Mouse (Mus musculus) lung, embryonic 14.5 days (tissue): ENCODE data around the gene Dnajc2. TPM values are rescaled to one million over a fixed set of nuclear protein-coding genes. Genes with fewer than 3 reads are reported as not detected.

Experiments used
- ATAC-seq: fragments of 200-750 bp; cut with Nextera tagmentation; 2 replicates; pipeline ENCODE4 v1.8.0; 2017; ENCODE audit warnings: mild to moderate bottlenecking, moderate TSS enrichment, moderate library complexity; ENCODE audit not compliant: insufficient read depth
- DNase-seq: peaks from one replicate; pipeline ENCODE4 v3.0.0-alpha.2; 2015
- H3K27ac ChIP-seq: fragments of 300-500 bp; sonication (generic); 2 replicates; pipeline ENCODE4 v1.5.1; 2014; ENCODE audit warnings: low read depth, mild to moderate bottlenecking, moderate library complexity
- H3K27me3 ChIP-seq: fragments of 300-500 bp; sonication (generic); 2 replicates; pipeline ENCODE4 v1.6.1; 2014; ENCODE audit warnings: low read length, control low read depth; ENCODE audit not compliant: insufficient read depth
- H3K36me3 ChIP-seq: fragments of 300-500 bp; sonication (generic); 2 replicates; pipeline ENCODE4 v1.6.1; 2014; ENCODE audit warnings: control low read depth; ENCODE audit not compliant: insufficient read depth
- H3K4me1 ChIP-seq: fragments of 300-500 bp; sonication (generic); 2 replicates; pipeline ENCODE4 v1.6.1; 2014; ENCODE audit warnings: antibody characterized with exemption, control low read depth; ENCODE audit not compliant: insufficient read depth
- H3K4me2 ChIP-seq: fragments of 300-500 bp; sonication (generic); 2 replicates; pipeline ENCODE4 v1.6.1; 2014; ENCODE audit warnings: mild to moderate bottlenecking
- H3K4me3 ChIP-seq: fragments of 300-500 bp; sonication (generic); 2 replicates; pipeline ENCODE4 v1.5.1; 2014; ENCODE audit warnings: low read depth, low read length
- H3K9ac ChIP-seq: fragments of 300-500 bp; sonication (generic); 2 replicates; pipeline ENCODE4 v1.6.1; 2014
- H3K9me3 ChIP-seq: fragments of 300-500 bp; sonication (generic); 2 replicates; pipeline ENCODE4 v1.6.1; 2016; ENCODE audit warnings: low read depth, low read length, control low read depth
- CTCF ChIP-seq: IDR thresholded peaks from 2 replicates; pipeline ENCODE4 v1.5.1; 2016; ENCODE audit warnings: antibody characterized with exemption, low read depth
- WGBS: fragments of 180-500 bp; shearing (Covaris S2); extraction: QIAGEN DNeasy Blood & Tissue Kit; methylation state at CpG from one replicate; pipeline ENCODE4 v1.1.7; 2014; 5-methylcytosine and 5-hydroxymethylcytosine counted together
- polyA plus RNA-seq: library from polyadenylated mRNA; unstranded; fragments of >200 nt; fragmentation: Nextera tagmentation; extraction: Ambion mirVana; gene quantifications from 2 replicates; pipeline ENCODE4 v1.2.1, GENCODE M21; 2014

The Dnajc2 gene
- 76.9 and 77.4 TPM in 2 replicates for polyA plus RNA-seq

DNA sequence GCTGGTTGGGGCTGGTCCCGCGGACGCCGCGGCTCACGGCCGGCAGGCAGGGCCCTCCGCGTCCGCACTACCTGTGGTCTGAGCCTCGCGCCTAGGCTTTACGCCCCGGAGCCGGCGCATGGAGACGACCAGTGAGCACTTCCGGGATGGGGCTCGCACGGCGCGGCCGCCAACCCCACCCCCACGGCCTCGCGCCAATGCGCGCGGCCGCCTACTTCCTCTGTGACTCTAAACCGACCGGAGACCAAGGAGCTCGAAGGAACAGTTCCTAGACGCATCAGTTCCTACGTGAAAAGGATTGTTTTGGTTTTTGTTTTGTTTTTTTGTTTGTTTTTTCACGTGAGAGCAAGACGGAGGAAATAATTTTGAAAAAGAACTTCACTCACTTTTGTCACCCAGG lies at the start of gene Dnajc2, which contains the start of gene Psmc2:
Gene Dnajc2, minus strand, starts transcription at position 199 of the 400 bp plus-strand sequence.
Gene Psmc2, plus strand, starts transcription at position 231 of the 400 bp plus-strand sequence.
- no peaks in the 10 kb centered on the region for H3K4me1 ChIP-seq
- no peak for TF ChIP-seq CTCF
- peaks cover 29% of the 10 kb centered on the region for H3K36me3 ChIP-seq
- H3K4me2 ChIP-seq, result peak within 1 kb of the TSS; percentile 93
- no peaks in the 10 kb centered on the region for H3K27me3 ChIP-seq
- DNase-seq, result peak; percentile 95
- peak within 1 kb of the TSS; percentile 84 for H3K27ac ChIP-seq
- WGBS, result under 1% methylated on average over 37 of the region's 37 CpGs
- H3K9ac ChIP-seq, result peak within 1 kb of the TSS; percentile 81
- no peaks in the 10 kb centered on the region for H3K9me3 ChIP-seq
- ATAC-seq, result peak; percentile 94
- peak within 1 kb of the TSS; percentile 90 for H3K4me3 ChIP-seq

DNA sequence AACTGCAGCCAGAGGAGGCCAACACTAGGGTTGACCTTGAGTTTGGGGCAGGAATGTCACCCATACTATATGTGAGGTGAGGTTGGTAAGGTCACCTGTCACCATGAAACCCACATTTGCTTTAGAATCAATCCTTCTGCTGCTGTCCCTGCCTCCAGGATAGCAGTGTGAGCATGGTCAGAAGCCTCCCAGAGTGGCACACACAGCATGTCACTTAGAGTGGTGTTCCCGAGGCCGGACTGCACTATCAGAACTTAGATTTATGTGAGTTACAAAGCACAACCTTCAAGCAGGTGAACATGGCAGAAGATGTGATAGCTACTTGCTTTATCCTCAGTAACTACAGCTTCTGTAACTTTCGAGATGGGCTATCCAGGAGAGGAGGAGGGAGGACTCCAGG lies 46.7 kb upstream of the Dnajc2 start:
- no peaks in the 10 kb centered on the region for H3K36me3 ChIP-seq
- DNase-seq (no peak), ATAC-seq (no peak)
- H3K4me2 ChIP-seq, result no peak overlapping the region
- H3K4me3 ChIP-seq, result no peak overlapping the region
- no peak overlapping the region for H3K9ac ChIP-seq
- no peaks in the 10 kb centered on the region for H3K4me1 ChIP-seq
- no peak overlapping the region for H3K27ac ChIP-seq
- WGBS, result 69% methylated on average over 3 of the region's 3 CpGs
- no peaks in the 10 kb centered on the region for H3K27me3 ChIP-seq
- no peaks in the 10 kb centered on the region for H3K9me3 ChIP-seq
- no peak for TF ChIP-seq CTCF

DNA sequence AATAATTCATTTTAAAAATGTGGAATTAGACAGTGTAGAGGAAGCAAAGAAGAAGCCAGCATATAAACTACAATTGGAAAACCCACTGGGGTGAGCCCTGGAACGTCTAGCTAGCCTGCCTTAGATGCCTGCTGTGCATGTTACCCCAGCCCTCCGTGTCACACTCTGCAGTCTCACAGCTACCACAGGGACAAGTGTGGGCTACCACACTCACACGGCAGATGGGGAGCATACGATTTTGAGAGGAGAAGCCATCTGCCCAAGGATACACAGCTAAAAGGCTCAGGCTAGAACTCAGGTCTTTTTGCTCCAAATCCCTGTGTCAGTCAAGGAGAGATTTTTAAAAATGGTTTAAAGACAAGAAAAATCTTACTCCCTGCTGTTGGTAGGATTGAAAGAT lies 43.8 kb upstream of the Dnajc2 start:
- Histone ChIP-seq H3K27ac (no peak overlapping the region), H3K9me3 (no peaks in the 10 kb centered on the region), H3K27me3 (no peaks in the 10 kb centered on the region), H3K4me2 (no peak overlapping the region), H3K9ac (no peak overlapping the region), H3K4me3 (no peak overlapping the region), H3K36me3 (no peaks in the 10 kb centered on the region), H3K4me1 (no peaks in the 10 kb centered on the region)
- no peak for TF ChIP-seq CTCF
- WGBS, result 56% methylated on average over 4 of the region's 4 CpGs
- ATAC-seq, result no peak
- no peak for DNase-seq

DNA sequence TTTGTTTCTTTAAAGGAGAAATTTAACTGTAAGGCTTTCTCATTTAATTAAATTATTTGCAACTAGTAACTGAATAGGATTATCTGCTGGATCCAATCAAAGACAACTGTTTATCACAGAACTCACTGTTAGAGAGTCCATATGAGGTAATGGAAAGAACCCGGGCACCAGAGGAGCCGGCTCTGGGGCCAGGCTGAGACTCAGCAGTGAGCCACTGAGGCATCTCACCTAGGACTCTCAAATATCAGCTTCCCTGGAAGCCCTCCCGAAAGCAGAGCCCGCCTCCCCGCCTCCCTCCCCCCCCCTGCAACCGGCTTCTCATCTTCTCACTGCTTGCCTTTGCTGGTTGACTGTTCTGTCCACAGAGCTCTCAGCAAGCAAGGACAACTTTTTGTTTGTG lies 42.6 kb upstream of the Dnajc2 start:
- no peaks in the 10 kb centered on the region for H3K9me3 ChIP-seq
- no peak for TF ChIP-seq CTCF
- no peaks in the 10 kb centered on the region for H3K27me3 ChIP-seq
- ATAC-seq, result no peak
- H3K4me3 ChIP-seq, result no peak overlapping the region
- H3K9ac ChIP-seq, result no peak overlapping the region
- no peaks in the 10 kb centered on the region for H3K36me3 ChIP-seq
- 6% methylated on average over 6 of the region's 6 CpGs for WGBS
- H3K4me2 ChIP-seq, result no peak overlapping the region
- no peak for DNase-seq
- H3K4me1 ChIP-seq, result no peaks in the 10 kb centered on the region
- no peak overlapping the region for H3K27ac ChIP-seq

DNA sequence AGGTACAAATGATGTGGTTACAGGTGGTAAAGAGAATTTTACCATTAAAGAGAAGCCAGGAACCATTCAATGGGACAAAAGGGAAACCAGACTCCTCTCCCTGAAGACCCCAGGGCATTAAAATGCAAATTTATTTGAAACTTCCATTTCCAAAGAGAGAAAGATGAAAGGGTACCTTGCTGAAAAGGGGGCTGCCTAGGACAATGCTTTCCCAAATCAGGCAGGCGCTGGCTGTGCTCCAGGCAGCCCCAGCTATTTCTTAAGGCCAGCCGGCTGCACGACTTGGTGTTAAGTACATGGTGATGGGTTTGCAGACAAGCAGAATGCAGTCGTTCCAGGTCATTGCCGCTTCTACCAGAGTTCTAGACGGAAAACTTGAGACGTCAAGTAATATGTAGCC lies 41.3 kb upstream of the Dnajc2 start:
- no peak for TF ChIP-seq CTCF
- DNase-seq (no peak), ATAC-seq (no peak)
- Histone ChIP-seq H3K4me3 (no peak overlapping the region), H3K9me3 (no peaks in the 10 kb centered on the region), H3K9ac (no peak overlapping the region), H3K4me2 (no peak overlapping the region), H3K4me1 (no peaks in the 10 kb centered on the region), H3K27ac (no peak overlapping the region), H3K27me3 (no peaks in the 10 kb centered on the region), H3K36me3 (no peaks in the 10 kb centered on the region)
- 66% methylated on average over 7 of the region's 7 CpGs for WGBS

DNA sequence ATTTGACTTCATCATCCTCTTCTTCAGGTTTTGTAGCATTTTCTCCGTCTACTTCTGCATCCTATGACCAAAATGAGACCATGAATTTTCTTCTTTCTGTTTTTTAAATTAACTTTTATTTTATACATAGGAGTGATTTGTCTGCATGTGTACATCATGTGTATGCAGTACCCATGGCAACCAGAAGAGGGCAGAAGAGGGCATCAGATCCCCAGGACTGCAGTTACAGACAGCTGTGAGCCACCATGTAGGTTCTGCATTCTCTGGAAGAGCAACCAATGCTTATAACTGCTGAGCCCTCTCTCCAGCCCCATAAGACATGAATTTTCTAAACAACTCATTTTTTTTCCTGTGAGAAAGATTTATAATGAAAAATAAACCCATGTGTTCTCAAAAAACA lies 28.9 kb upstream of the Dnajc2 start:
- ATAC-seq, result no peak
- Histone ChIP-seq H3K9me3 (no peaks in the 10 kb centered on the region), H3K27me3 (no peaks in the 10 kb centered on the region), H3K4me1 (no peaks in the 10 kb centered on the region), H3K9ac (no peak overlapping the region), H3K4me3 (no peak overlapping the region), H3K4me2 (no peak overlapping the region), H3K27ac (no peak overlapping the region), H3K36me3 (no peaks in the 10 kb centered on the region)
- peak; percentile 54 for DNase-seq
- peak; percentile 65 for TF ChIP-seq CTCF
- 38% methylated on average over 1 of the region's 1 CpGs for WGBS

DNA sequence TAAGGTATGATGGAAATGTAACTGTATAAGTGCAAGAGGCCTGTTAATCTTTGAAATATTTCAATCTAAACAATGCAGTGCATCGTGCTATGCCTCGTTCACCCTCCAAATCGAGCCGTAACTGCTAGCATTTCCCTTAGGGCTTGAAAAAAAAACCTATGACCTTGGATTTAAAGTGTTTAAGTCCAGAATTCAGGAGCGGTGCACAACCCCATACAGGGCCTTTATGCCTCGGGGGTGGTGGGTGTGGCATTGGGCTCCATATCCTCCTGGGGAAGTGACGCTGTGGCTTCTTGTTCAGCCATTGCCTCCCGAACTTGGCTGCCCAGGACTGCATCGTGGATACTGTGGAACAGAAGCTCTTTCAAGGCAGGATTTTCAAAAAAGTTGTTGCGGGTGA lies 25.9 kb upstream of the Dnajc2 start:
- DNase-seq, result no peak
- ATAC-seq, result no peak
- H3K9me3 ChIP-seq, result no peaks in the 10 kb centered on the region
- no peaks in the 10 kb centered on the region for H3K36me3 ChIP-seq
- no peaks in the 10 kb centered on the region for H3K4me1 ChIP-seq
- no peak overlapping the region for H3K4me3 ChIP-seq
- H3K9ac ChIP-seq, result no peak overlapping the region
- no peaks in the 10 kb centered on the region for H3K27me3 ChIP-seq
- WGBS, result 73% methylated on average over 10 of the region's 10 CpGs
- TF ChIP-seq CTCF, result no peak
- no peak overlapping the region for H3K4me2 ChIP-seq
- no peak overlapping the region for H3K27ac ChIP-seq

DNA sequence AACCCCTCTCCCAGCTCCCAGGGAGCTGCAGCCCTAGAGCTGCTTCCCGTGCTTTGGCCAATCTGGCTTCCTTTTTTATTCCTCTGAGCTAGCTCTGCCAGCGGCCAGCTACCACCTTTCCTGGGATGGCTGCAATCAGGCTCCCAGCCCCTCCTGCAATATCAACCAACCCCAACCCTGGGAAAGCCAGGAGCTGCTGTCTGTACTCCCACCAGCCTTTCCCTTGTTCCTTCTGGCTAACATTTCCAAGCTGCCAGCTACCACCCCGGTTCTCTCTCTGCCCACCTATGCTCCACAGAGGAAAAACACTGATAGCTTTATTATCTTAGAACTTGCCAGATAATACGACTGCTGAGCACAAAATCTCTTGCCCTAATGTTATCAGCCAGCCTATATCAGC lies 19.8 kb upstream of the Dnajc2 start:
- no peak for ATAC-seq
- WGBS, result 66% methylated on average over 4 of the region's 4 CpGs
- Histone ChIP-seq H3K9ac (no peak overlapping the region), H3K9me3 (no peaks in the 10 kb centered on the region), H3K4me1 (no peaks in the 10 kb centered on the region), H3K4me2 (no peak overlapping the region), H3K36me3 (peaks cover 45% of the 10 kb centered on the region), H3K4me3 (no peak overlapping the region), H3K27ac (no peak overlapping the region), H3K27me3 (no peaks in the 10 kb centered on the region)
- no peak for TF ChIP-seq CTCF
- DNase-seq, result no peak
